Mouse (Mus musculus): ENCODE measurements at regions not wholly inside any gene's neighbourhood (a gene's known extent, or its start where the extent isn't known, plus 50 kb on each side); places are given as distances from the start of the nearest gene placed in this dataset.

GRCm38 (mm10) chr1:142042751-142043150 lies 1597.7 kb upstream of the B3galt2 start:
- DNase-seq (ENCODE audit: low spot score in 2 of 2), result no peak

- no peak for DNase-seq (ENCODE audit: low spot score in 2 of 2)
These were observed 1585.3 kb upstream of the B3galt2 start for GRCm38 (mm10) chr1:142055207-142055606.
